Mouse (Mus musculus): ENCODE measurements around the gene Mxi1.

The Mxi1 gene

GRCm38 (mm10) chr19:53397451-53398233 is 87.3 kb downstream of the Mxi1 start:
- no peak for DNase-seq (ENCODE audit: low spot score)

GRCm38 (mm10) chr19:53399213-53399612 is 88.9 kb downstream of the Mxi1 start:
- no peak for DNase-seq (ENCODE audit: low spot score)

GRCm38 (mm10) chr19:53400332-53401110 is 90.2 kb downstream of the Mxi1 start:
- DNase-seq (ENCODE audit: low spot score) = no peak

GRCm38 (mm10) chr19:53402741-53403432 is 92.6 kb downstream of the Mxi1 start:
- DNase-seq (ENCODE audit: low spot score) = no peak

GRCm38 (mm10) chr19:53404219-53404836 is 94.0 kb downstream of the Mxi1 start:
- no peak for DNase-seq (ENCODE audit: low spot score)

- DNase-seq (ENCODE audit: low spot score) = no peak
Measured at GRCm38 (mm10) chr19:53404837-53405356, 94.6 kb downstream of the Mxi1 start.

- DNase-seq (ENCODE audit: low spot score) = no peak
Measured at GRCm38 (mm10) chr19:53405810-53406209, 95.5 kb downstream of the Mxi1 start.

- no peak for DNase-seq (ENCODE audit: low spot score)
Measured at GRCm38 (mm10) chr19:53407350-53407749, 97.0 kb downstream of the Mxi1 start.

GRCm38 (mm10) chr19:53408398-53408797 is 98.1 kb downstream of the Mxi1 start:
- DNase-seq (ENCODE audit: low spot score) = no peak

GRCm38 (mm10) chr19:53409663-53410307 is 99.5 kb downstream of the Mxi1 start:
- DNase-seq (ENCODE audit: low spot score) = no peak

GRCm38 (mm10) chr19:53412149-53412848 is 102.0 kb downstream of the Mxi1 start:
- peak; percentile 76 for DNase-seq (ENCODE audit: low spot score)

GRCm38 (mm10) chr19:53413617-53414380 is 103.5 kb downstream of the Mxi1 start:
- no peak for DNase-seq (ENCODE audit: low spot score)

- no peak for DNase-seq (ENCODE audit: low spot score)
Measured at GRCm38 (mm10) chr19:53414650-53415049, 104.3 kb downstream of the Mxi1 start.

GRCm38 (mm10) chr19:53415198-53415597 is 104.9 kb downstream of the Mxi1 start:
- DNase-seq (ENCODE audit: low spot score) = no peak

- peak; percentile 85 for DNase-seq (ENCODE audit: low spot score)
Measured at GRCm38 (mm10) chr19:53419834-53420233, 109.5 kb downstream of the Mxi1 start.

GRCm38 (mm10) chr19:53420924-53421582 is 110.7 kb downstream of the Mxi1 start:
- DNase-seq (ENCODE audit: low spot score) = peak; percentile 90

GRCm38 (mm10) chr19:53421583-53422188 is 111.4 kb downstream of the Mxi1 start:
- DNase-seq (ENCODE audit: low spot score) = no peak

GRCm38 (mm10) chr19:53422358-53423308 is 112.3 kb downstream of the Mxi1 start:
- DNase-seq (ENCODE audit: low spot score) = no peak
